Mouse (Mus musculus): Measurements from ENCODE around the gene Arhgap35.

GRCm38 (mm10) chr7:16631932-16632331 lies 17.1 kb upstream of the Arhgap35 start:
- TF ChIP-seq CTCF (IDR thresholded peaks at IDR 0.05; ENCODE audit: control insufficient read depth, insufficient read depth, low read length), result peak; percentile 19; the same call in 1 of the 2 replicates
- no peak for TF ChIP-seq POLR2A (IDR thresholded peaks at IDR 0.05; ENCODE audit: borderline replicate concordance, control insufficient read depth, low read depth, low read length)
